Mouse (Mus musculus) urinary bladder, postnatal 14 days (tissue): ENCODE data around the gene Vmn2r8.
"Not testable (repeated sequence)": the region's sequence is repeated elsewhere in the genome, so short reads cannot be mapped to it uniquely, and the experiment has no call there.

Experiments used
- DNase-seq: peaks from one replicate; pipeline ENCODE4 v3.0.0; 2021; ENCODE audit warnings: low spot score

Vmn2r8 gene

GRCm38 (mm10) chr5:108808750-108809149 lies at the start of gene Vmn2r8:
Gene Vmn2r8 (minus strand): TSS chr5:108808850.
- not testable (repeated sequence) for DNase-seq

GRCm38 (mm10) chr5:108852501-108852900 lies 43.9 kb upstream of the Vmn2r8 start, which contains the start of gene Vmn2r9:
Gene Vmn2r9 (minus strand): TSS chr5:108852601.
- DNase-seq, result not testable (repeated sequence)

GRCm38 (mm10) chr5:108849466-108849865 lies 40.8 kb upstream of the Vmn2r8 start:
- DNase-seq, result no peak

- DNase-seq, result peak; percentile 9
Observed at GRCm38 (mm10) chr5:108836156-108836555, 27.5 kb upstream of the Vmn2r8 start.

GRCm38 (mm10) chr5:108823276-108823675 lies 14.6 kb upstream of the Vmn2r8 start:
- peak; percentile 3 for DNase-seq

GRCm38 (mm10) chr5:108803646-108804045 lies 5.0 kb downstream of the Vmn2r8 start:
- DNase-seq, result no peak

GRCm38 (mm10) chr5:108795263-108795662 lies 13.4 kb downstream of the Vmn2r8 start, which contains the start of gene Tmed11:
Gene Tmed11 (minus strand): TSS chr5:108795363.
- DNase-seq, result not testable (repeated sequence)

- DNase-seq, result peak; percentile 9
Observed at GRCm38 (mm10) chr5:108790385-108790784, 18.3 kb downstream of the Vmn2r8 start.

GRCm38 (mm10) chr5:108774630-108775306 lies 33.9 kb downstream of the Vmn2r8 start, which contains the start of gene Rnf212:
Gene Rnf212 (minus strand): TSS chr5:108774982.
- no peak for DNase-seq

GRCm38 (mm10) chr5:108760002-108760401 lies 48.6 kb downstream of the Vmn2r8 start:
- DNase-seq, result no peak

- DNase-seq, result peak; percentile 17
Observed at GRCm38 (mm10) chr5:108758396-108758795, 50.3 kb downstream of the Vmn2r8 start.

GRCm38 (mm10) chr5:108751258-108751657 lies 57.4 kb downstream of the Vmn2r8 start:
- not testable (repeated sequence) for DNase-seq

GRCm38 (mm10) chr5:108750328-108751210 lies 58.1 kb downstream of the Vmn2r8 start:
- DNase-seq, result no peak

GRCm38 (mm10) chr5:108744629-108745028 lies 64.0 kb downstream of the Vmn2r8 start:
- DNase-seq, result no peak

GRCm38 (mm10) chr5:108743856-108744255 lies 64.8 kb downstream of the Vmn2r8 start:
- DNase-seq, result no peak

GRCm38 (mm10) chr5:108742596-108742995 lies 66.1 kb downstream of the Vmn2r8 start:
- no peak for DNase-seq

GRCm38 (mm10) chr5:108741844-108742243 lies 66.8 kb downstream of the Vmn2r8 start:
- DNase-seq, result no peak
